8 mouse cellular contexts compared by ENCODE assay signal in genomic region chr14:13236929-13237328, GRCm38 (mm10). TPM values are rescaled to one million over a fixed set of nuclear protein-coding genes. Genes with fewer than 3 reads are reported as not detected.
DNase-seq lines count a peak whose midpoint lies in the region; ATAC-seq lines count a peak whose summit lies in the region.

No protein-coding gene starts in this region.

- intact Hi-C loops in left cerebral cortex, postnatal 25 days (cut with DNase I) = loop anchor here (5.0 kb wide), 1 partner anchor 660 kb away; no protein-coding TSS in a partner anchor

- ATAC-seq in activated CD4-positive, CD25-positive, alpha-beta regulatory T cell, adult 4 months = no peak

- DNase-seq in kidney, adult 9 months = peak; percentile 19
- DNase-seq in kidney, postnatal 4 days = no peak
- peak; percentile 5 for DNase-seq in thymus, postnatal 0 days (ENCODE audit: low spot score)
- no peak for DNase-seq in thymus, postnatal 14 days
- peak; percentile 71 to 72 for DNase-seq in cerebellum, postnatal 14 days
- DNase-seq in left cerebral cortex, postnatal 25 days (ENCODE audit: low spot score in 2 of 2) = peak; percentile 33 to 37
- DNase-seq in urinary bladder, postnatal 36 days (ENCODE audit: low spot score in 2 of 2) = no peak

RNA-seq across cellular contexts. Expression of gene Synpr, which starts 47.7 kb away (rescaled TPM):
- polyA plus RNA-seq in thymus, postnatal 0 days (2015; fragmentation: Nextera tagmentation; extraction: Ambion mirVana) = 4.2 and 5.0 TPM in 2 replicates
- total RNA-seq in left cerebral cortex, postnatal 25 days (2021) = 100 to 1,000 TPM; 113 to 142 TPM
- polyA plus RNA-seq in activated CD4-positive, CD25-positive, alpha-beta regulatory T cell, adult 4 months (2017; shearing (Covaris generic)) = not detected

Comparison
In these comparisons a context has a peak if more than half of its experiments do, and no peak if none do; other contexts are left out.
1. DNase-seq: peak in kidney, adult 9 months (single experiment), thymus, postnatal 0 days (single experiment), cerebellum, postnatal 14 days (2 of 2) and left cerebral cortex, postnatal 25 days (2 of 2); none in kidney, postnatal 4 days (0 of 2), thymus, postnatal 14 days (single experiment) and urinary bladder, postnatal 36 days (0 of 2).